Mouse (Mus musculus): ENCODE results near the gene Gm20390. TPM values are rescaled to one million over a fixed set of nuclear protein-coding genes. Genes with fewer than 3 reads are reported as not detected.

Gene Gm20390
- total and polyA plus RNA-seq, 2 experiments from 2014 or later: 124 to 417 TPM

- no peak overlapping the region for H3K9ac ChIP-seq (replicated peaks; ENCODE audit: low read length)
- no peaks in the 10 kb centered on the region for H3K36me3 ChIP-seq (ENCODE audit: insufficient read depth, low read length)
- TF ChIP-seq CTCF (IDR thresholded peaks at IDR 0.05; ENCODE audit: low read depth): no peak
- H3K9me3 ChIP-seq (ENCODE audit: low read length): no peaks in the 10 kb centered on the region
- WGBS: 87% methylated on average over 5 of the region's 5 CpGs
- H3K4me3 ChIP-seq (ENCODE audit: low read length): no peak overlapping the region
- DNase-seq (ENCODE audit: low spot score) (no peak), ATAC-seq (no peak)
- no peaks in the 10 kb centered on the region for H3K4me1 ChIP-seq (ENCODE audit: insufficient read depth, low read length)
- no peak overlapping the region for H3K4me2 ChIP-seq (ENCODE audit: low read depth, low read length)
- no peak overlapping the region for H3K27ac ChIP-seq
- H3K27me3 ChIP-seq (ENCODE audit: insufficient read depth, low read length): no peaks in the 10 kb centered on the region
Measured at GRCm38 (mm10) chr11:93985265-93985664, 17.2 kb upstream of the Gm20390 start.

DNA sequence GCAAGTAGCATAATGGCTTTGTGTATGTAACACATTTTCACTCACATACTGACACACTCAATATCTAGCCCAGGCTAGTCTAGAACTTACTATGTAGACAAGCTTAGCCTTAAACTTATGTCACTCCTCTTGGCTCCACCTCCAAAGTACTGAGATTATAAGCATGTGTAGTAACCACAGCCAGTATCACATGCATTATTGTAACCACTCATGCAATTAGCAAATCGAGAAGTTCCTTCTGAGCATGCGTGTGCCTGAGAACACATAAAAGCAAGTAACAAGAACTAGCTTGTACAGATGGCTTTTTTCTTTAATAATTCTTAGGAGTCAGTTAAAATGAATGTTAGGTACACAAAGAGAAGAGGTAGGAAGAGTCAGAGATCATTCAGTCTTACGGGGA is 16.5 kb upstream of the Gm20390 start:
- no peaks in the 10 kb centered on the region for H3K27me3 ChIP-seq (ENCODE audit: insufficient read depth, low read length)
- H3K4me1 ChIP-seq (ENCODE audit: insufficient read depth, low read length): no peaks in the 10 kb centered on the region
- no peak for TF ChIP-seq CTCF (IDR thresholded peaks at IDR 0.05; ENCODE audit: low read depth)
- no peaks in the 10 kb centered on the region for H3K36me3 ChIP-seq (ENCODE audit: insufficient read depth, low read length)
- no peak for DNase-seq (ENCODE audit: low spot score)
- no peak overlapping the region for H3K4me2 ChIP-seq (ENCODE audit: low read depth, low read length)
- H3K9ac ChIP-seq (replicated peaks; ENCODE audit: low read length): no peak overlapping the region
- no peaks in the 10 kb centered on the region for H3K9me3 ChIP-seq (ENCODE audit: low read length)
- ATAC-seq: no peak
- no peak overlapping the region for H3K4me3 ChIP-seq (ENCODE audit: low read length)
- 93% methylated on average over 3 of the region's 3 CpGs for WGBS
- no peak overlapping the region for H3K27ac ChIP-seq

GRCm38 (mm10) chr11:93979502-93980049 is 11.5 kb upstream of the Gm20390 start:
- Histone ChIP-seq H3K4me1 (ENCODE audit: insufficient read depth, low read length) (no peaks in the 10 kb centered on the region), H3K9ac (replicated peaks; ENCODE audit: low read length) (no peak overlapping the region), H3K36me3 (ENCODE audit: insufficient read depth, low read length) (no peaks in the 10 kb centered on the region), H3K4me2 (ENCODE audit: low read depth, low read length) (no peak overlapping the region), H3K4me3 (ENCODE audit: low read length) (no peak overlapping the region), H3K27me3 (ENCODE audit: insufficient read depth, low read length) (no peaks in the 10 kb centered on the region), H3K27ac (no peak overlapping the region), H3K9me3 (ENCODE audit: low read length) (no peaks in the 10 kb centered on the region)
- DNase-seq (ENCODE audit: low spot score) (peak; percentile 10), ATAC-seq (no peak)
- no peak for TF ChIP-seq CTCF (IDR thresholded peaks at IDR 0.05; ENCODE audit: low read depth)
- WGBS: 46% methylated on average over 6 of the region's 6 CpGs

GRCm38 (mm10) chr11:93972951-93973350 is 4.9 kb upstream of the Gm20390 start:
- no peak for TF ChIP-seq CTCF (IDR thresholded peaks at IDR 0.05; ENCODE audit: low read depth)
- no peak for ATAC-seq
- Histone ChIP-seq H3K4me2 (ENCODE audit: low read depth, low read length) (no peak overlapping the region), H3K36me3 (ENCODE audit: insufficient read depth, low read length) (no peaks in the 10 kb centered on the region), H3K4me3 (ENCODE audit: low read length) (no peak overlapping the region), H3K27me3 (ENCODE audit: insufficient read depth, low read length) (no peaks in the 10 kb centered on the region), H3K9me3 (ENCODE audit: low read length) (no peaks in the 10 kb centered on the region), H3K9ac (replicated peaks; ENCODE audit: low read length) (no peak overlapping the region), H3K27ac (no peak overlapping the region), H3K4me1 (ENCODE audit: insufficient read depth, low read length) (no peaks in the 10 kb centered on the region)
- no peak for DNase-seq (ENCODE audit: low spot score)
- WGBS: 82% methylated on average over 5 of the region's 5 CpGs

- no peak for TF ChIP-seq CTCF (IDR thresholded peaks at IDR 0.05; ENCODE audit: low read depth)
- no peaks in the 10 kb centered on the region for H3K4me1 ChIP-seq (ENCODE audit: insufficient read depth, low read length)
- no peaks in the 10 kb centered on the region for H3K9me3 ChIP-seq (ENCODE audit: low read length)
- WGBS: 68% methylated on average over 1 of the region's 1 CpGs
- H3K36me3 ChIP-seq (ENCODE audit: insufficient read depth, low read length): peaks cover 9% of the 10 kb centered on the region
- H3K4me2 ChIP-seq (ENCODE audit: low read depth, low read length): no peak overlapping the region
- ATAC-seq (no peak), DNase-seq (ENCODE audit: low spot score) (no peak)
- no peaks in the 10 kb centered on the region for H3K27me3 ChIP-seq (ENCODE audit: insufficient read depth, low read length)
- no peak overlapping the region for H3K27ac ChIP-seq
- no peak overlapping the region for H3K4me3 ChIP-seq (ENCODE audit: low read length)
- no peak overlapping the region for H3K9ac ChIP-seq (replicated peaks; ENCODE audit: low read length)
Measured at GRCm38 (mm10) chr11:93969799-93970198, 1.7 kb upstream of the Gm20390 start.

DNA sequence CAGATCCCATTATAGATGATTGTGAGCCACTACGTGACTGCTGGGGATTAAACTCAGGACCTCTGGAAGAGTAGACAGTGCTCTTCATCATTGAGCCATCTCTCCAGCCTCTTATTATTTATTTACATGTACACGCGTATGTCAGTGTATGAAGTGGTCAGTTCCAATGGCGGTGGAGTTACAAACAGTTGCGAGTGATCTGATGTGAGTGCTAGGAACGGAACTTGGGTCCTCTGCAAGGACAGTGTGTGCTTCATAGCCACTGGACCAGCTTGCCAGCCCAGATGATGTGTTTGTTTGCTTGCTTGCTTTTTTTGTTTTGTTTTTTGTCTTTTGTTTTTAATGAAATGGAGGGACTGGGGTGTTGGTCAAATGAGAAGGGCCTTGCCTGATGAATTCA is 1.1 kb upstream of the Gm20390 start:
- peak overlapping the region; percentile 48; the same call in 1 of the 2 replicates for H3K4me2 ChIP-seq (ENCODE audit: low read depth, low read length)
- 89% methylated on average over 6 of the region's 6 CpGs for WGBS
- no peak overlapping the region for H3K9ac ChIP-seq (replicated peaks; ENCODE audit: low read length)
- no peak for DNase-seq (ENCODE audit: low spot score)
- no peaks in the 10 kb centered on the region for H3K27me3 ChIP-seq (ENCODE audit: insufficient read depth, low read length)
- H3K9me3 ChIP-seq (ENCODE audit: low read length): no peaks in the 10 kb centered on the region
- ATAC-seq: no peak
- H3K4me3 ChIP-seq (ENCODE audit: low read length): no peak overlapping the region
- H3K27ac ChIP-seq: peak overlapping the region; percentile 68; the same call in 1 of the 2 replicates
- no peak for TF ChIP-seq CTCF (IDR thresholded peaks at IDR 0.05; ENCODE audit: low read depth)
- no peaks in the 10 kb centered on the region for H3K4me1 ChIP-seq (ENCODE audit: insufficient read depth, low read length)
- H3K36me3 ChIP-seq (ENCODE audit: insufficient read depth, low read length): peaks cover 11% of the 10 kb centered on the region

GRCm38 (mm10) chr11:93968848-93969128 is 695 bp upstream of the Gm20390 start:
- Histone ChIP-seq H3K9ac (replicated peaks; ENCODE audit: low read length) (0 out of 2 replicates have a peak overlapping the region, but pooled peaks have one; percentile 28), H3K27ac (peak overlapping the region; percentile 68), H3K4me1 (ENCODE audit: insufficient read depth, low read length) (no peaks in the 10 kb centered on the region), H3K4me3 (ENCODE audit: low read length) (peak overlapping the region; percentile 91), H3K36me3 (ENCODE audit: insufficient read depth, low read length) (peaks cover 15% of the 10 kb centered on the region), H3K9me3 (ENCODE audit: low read length) (no peaks in the 10 kb centered on the region), H3K27me3 (ENCODE audit: insufficient read depth, low read length) (no peaks in the 10 kb centered on the region), H3K4me2 (ENCODE audit: low read depth, low read length) (peak overlapping the region; percentile 48)
- ATAC-seq: no peak
- no peak for DNase-seq (ENCODE audit: low spot score)
- no peak for TF ChIP-seq CTCF (IDR thresholded peaks at IDR 0.05; ENCODE audit: low read depth)
- WGBS: 48% methylated on average over 6 of the region's 6 CpGs

All from hindbrain, postnatal 0 days (tissue).